Mouse (Mus musculus): Measurements from ENCODE around the gene Crygc. TPM values are rescaled to one million over a fixed set of nuclear protein-coding genes. Genes with fewer than 3 reads are reported as not detected.

The Crygc gene
- total and polyA plus RNA-seq, 3 experiments, result not detected

- no peaks in the 10 kb centered on the region for H3K9me3 ChIP-seq (replicated peaks; ENCODE audit: low read length)
- in situ Hi-C loops (cut with MboI; ENCODE audit: low pct_ligation_motif_present, low pct_unique_long_range_greater_than_20kb, low sequenced_read_pairs), result no loop called here
- dilution Hi-C loops (cut with MboI; ENCODE audit: extremely low pct_ligation_motif_present, extremely low pct_unique_long_range_greater_than_20kb, low sequenced_read_pairs), result no loop called here
- H3K27me3 ChIP-seq (replicated peaks), result no peaks in the 10 kb centered on the region
- no peak within 1 kb of the TSS for H3K27ac ChIP-seq (ENCODE audit: insufficient read depth, low read depth)
- no peak within 1 kb of the TSS for H3K9ac ChIP-seq (ENCODE audit: insufficient read depth, low read depth)
- TF ChIP-seq PAX5 (IDR thresholded peaks at IDR 0.05; ENCODE audit: low read length), result no peak
- no peak for TF ChIP-seq ZC3H11A (IDR thresholded peaks at IDR 0.05; ENCODE audit: low read depth, low read length)
- no peak for TF ChIP-seq RAD21 (IDR thresholded peaks at IDR 0.05; ENCODE audit: low read depth, low read length)
- no peak for TF ChIP-seq IRF4 (IDR thresholded peaks at IDR 0.05; ENCODE audit: low read depth, low read length)
- TF ChIP-seq ZKSCAN1 (IDR thresholded peaks at IDR 0.05; ENCODE audit: borderline replicate concordance, low read depth, low read length), result no peak
- no peak for TF ChIP-seq MEF2A (IDR thresholded peaks at IDR 0.05; ENCODE audit: borderline replicate concordance, low read depth, low read length)
- TF ChIP-seq CHD1 (IDR thresholded peaks at IDR 0.05; ENCODE audit: low read depth, low read length), result no peak
- no peak for TF ChIP-seq BHLHE40 (IDR thresholded peaks at IDR 0.05; ENCODE audit: low read depth, low read length)
- no peak for TF ChIP-seq MYC (IDR thresholded peaks at IDR 0.05; ENCODE audit: low read depth, low read length)
- TF ChIP-seq E2F4 (IDR thresholded peaks at IDR 0.05; ENCODE audit: insufficient replicate concordance, low read depth, low read length), result no peak
- no peak for TF ChIP-seq POLR2A (IDR thresholded peaks at IDR 0.05; ENCODE audit: low read depth, low read length)
- no peak for TF ChIP-seq RCOR1 (conservative IDR thresholded peaks at IDR 0.05; ENCODE audit: low read depth, low read length)
- no peak within 1 kb of the TSS for H3K4me2 ChIP-seq (ENCODE audit: insufficient read depth, low read depth, poor library complexity, severe bottlenecking)
- H3K4me3 ChIP-seq (replicated peaks in 1 of 3; ENCODE audit: low read depth in 2 of 3, low read length in 2 of 3, poor library complexity in 1 of 3), result no peak within 1 kb of the TSS
- no peak for DNase-seq (ENCODE audit: extremely low read depth)
- no peaks in the 10 kb centered on the region for H3K79me2 ChIP-seq (replicated peaks; ENCODE audit: control insufficient read depth, extremely low read depth, insufficient read depth, poor library complexity, severe bottlenecking)
- H3K36me3 ChIP-seq (replicated peaks in 1 of 2; ENCODE audit: control insufficient read depth in 1 of 2, insufficient read depth in 1 of 2, low read length in 1 of 2), result no peaks in the 10 kb centered on the region
- 0 out of 4 replicates have a peak, but pooled peaks cover 0 to 5% of the 10 kb centered on the region in 2 experiments for H3K4me1 ChIP-seq (ENCODE audit: control insufficient read depth in 1 of 2, insufficient read depth in 2 of 2)
These were observed 29.8 kb upstream of the Crygc start, which contains the start of gene Cryga for GRCm38 (mm10) chr1:65103273-65103672. TSS of gene Cryga (minus strand) at chr1:65103373.

GRCm38 (mm10) chr1:65096953-65097352 is 23.5 kb upstream of the Crygc start:
- Histone ChIP-seq H3K4me1 (ENCODE audit: control insufficient read depth in 1 of 2, insufficient read depth in 2 of 2) (no peaks in the 10 kb centered on the region), H3K27me3 (replicated peaks) (no peaks in the 10 kb centered on the region), H3K79me2 (replicated peaks; ENCODE audit: control insufficient read depth, extremely low read depth, insufficient read depth, poor library complexity, severe bottlenecking) (no peaks in the 10 kb centered on the region), H3K27ac (ENCODE audit: insufficient read depth, low read depth) (no peak overlapping the region), H3K9ac (ENCODE audit: insufficient read depth, low read depth) (no peak overlapping the region), H3K36me3 (replicated peaks in 1 of 2; ENCODE audit: control insufficient read depth in 1 of 2, insufficient read depth in 1 of 2, low read length in 1 of 2) (no peaks in the 10 kb centered on the region), H3K9me3 (replicated peaks; ENCODE audit: low read length) (no peaks in the 10 kb centered on the region), H3K4me3 (replicated peaks in 1 of 3; ENCODE audit: low read depth in 2 of 3, low read length in 2 of 3, poor library complexity in 1 of 3) (no peak overlapping the region), H3K4me2 (ENCODE audit: insufficient read depth, low read depth, poor library complexity, severe bottlenecking) (no peak overlapping the region)
- TF ChIP-seq KAT2A (IDR thresholded peaks at IDR 0.05; ENCODE audit: insufficient replicate concordance, low read length) (no peak), GABPA (IDR thresholded peaks at IDR 0.05; ENCODE audit: insufficient replicate concordance, low read depth, low read length) (no peak), TCF12 (IDR thresholded peaks at IDR 0.05; ENCODE audit: low read depth, low read length) (no peak), POLR2AphosphoS2 (IDR thresholded peaks at IDR 0.05; ENCODE audit: low read depth, low read length) (no peak), JUND (conservative IDR thresholded peaks at IDR 0.05; ENCODE audit: low read depth, low read length) (no peak), NRF1 (IDR thresholded peaks at IDR 0.05; ENCODE audit: low read depth, low read length) (no peak), ZKSCAN1 (IDR thresholded peaks at IDR 0.05; ENCODE audit: borderline replicate concordance, low read depth, low read length) (no peak), E2F4 (IDR thresholded peaks at IDR 0.05; ENCODE audit: insufficient replicate concordance, low read depth, low read length) (no peak), MAX (IDR thresholded peaks at IDR 0.05; ENCODE audit: low read length) (no peak), CTCF (conservative IDR thresholded peaks at IDR 0.05 in 1 of 2, IDR thresholded peaks at IDR 0.05 in 1 of 2; ENCODE audit: low read depth in 2 of 2, low read length in 2 of 2) (no peak)
- DNase-seq (ENCODE audit: extremely low read depth), result no peak
- dilution Hi-C loops (cut with MboI; ENCODE audit: extremely low pct_ligation_motif_present, extremely low pct_unique_long_range_greater_than_20kb, low sequenced_read_pairs), result no loop called here
- in situ Hi-C loops (cut with MboI; ENCODE audit: low pct_ligation_motif_present, low pct_unique_long_range_greater_than_20kb, low sequenced_read_pairs), result no loop called here
